In genomic region chr4:137475271-137476050, GRCm38 (mm10) we compare ENCODE assay signal across 16 mouse cellular contexts. TPM values are rescaled to one million over a fixed set of nuclear protein-coding genes. Genes with fewer than 3 reads are reported as not detected.
DNase-seq lines count a peak whose midpoint lies in the region; ATAC-seq and TF ChIP-seq lines count a peak whose summit lies in the region.
"Had no signal": no experiment of that assay in that cellular context is flagged by ENCODE, and none has a peak within 500 bp of the region (broad histone marks: within the 10 kb centered on the region; RNA-seq: fewer than 3 reads in every experiment).

No protein-coding gene starts in this region.

- peaks cover 79% of the 10 kb centered on the region for H3K4me1 ChIP-seq in intestine, embryonic 14.5 days (replicated peaks; ENCODE audit: control insufficient read depth, insufficient read depth, low read length)
- peaks cover 28% of the 10 kb centered on the region for H3K4me1 ChIP-seq in intestine, postnatal 0 days (replicated peaks; ENCODE audit: control insufficient read depth, insufficient read depth, low read length)
- peaks cover 91% of the 10 kb centered on the region for H3K4me1 ChIP-seq in lung, embryonic 16.5 days (replicated peaks; ENCODE audit: control insufficient read depth, insufficient read depth, low read length)
- H3K4me1 ChIP-seq in heart, postnatal 0 days (ENCODE audit: control insufficient read depth, insufficient read depth): peaks cover 89% of the 10 kb centered on the region
- peaks cover 28% of the 10 kb centered on the region for H3K4me1 ChIP-seq in stomach, postnatal 0 days (replicated peaks; ENCODE audit: control insufficient read depth, insufficient read depth)

- WGBS in intestine, embryonic 14.5 days: 76% methylated on average over 13 of the region's 13 CpGs
- WGBS in intestine, postnatal 0 days: 64% methylated on average over 13 of the region's 13 CpGs
- 72% methylated on average over 13 of the region's 13 CpGs for whole genome bisulfite sequencing in lung, embryonic 16.5 days
- 56% methylated on average over 13 of the region's 13 CpGs for WGBS in heart, postnatal 0 days
- 67% methylated on average over 13 of the region's 13 CpGs for WGBS in stomach, postnatal 0 days

- peak overlapping the region; percentile 45; the same call in 1 of the 2 replicates for H3K27ac ChIP-seq in intestine, embryonic 14.5 days (ENCODE audit: low read depth)
- no peak overlapping the region for H3K27ac ChIP-seq in intestine, postnatal 0 days (ENCODE audit: low read depth, low read length)
- H3K27ac ChIP-seq in lung, embryonic 16.5 days (ENCODE audit: low read length): peak overlapping the region; percentile 78
- H3K27ac ChIP-seq in heart, postnatal 0 days (ENCODE audit: low read depth): peak overlapping the region; percentile 91
- H3K27ac ChIP-seq in stomach, postnatal 0 days (replicated peaks): peak overlapping the region; percentile 87
- H3K27ac ChIP-seq: hindbrain, embryonic 15.5 days; liver, embryonic 13.5 days; midbrain, embryonic 15.5 days had no signal

- peak; percentile 2; the same call in 1 of the 2 replicates for TF ChIP-seq EP300 in heart, postnatal 0 days (IDR thresholded peaks at IDR 0.05; ENCODE audit: low read depth)
- no peak for TF ChIP-seq EP300 in stomach, postnatal 0 days (optimal IDR thresholded peaks at IDR 0.05)

- H3K4me3 ChIP-seq in intestine, embryonic 14.5 days (ENCODE audit: low read depth, low read length): no peak overlapping the region
- H3K4me3 ChIP-seq in intestine, postnatal 0 days (ENCODE audit: low read depth, low read length): no peak overlapping the region
- no peak overlapping the region for H3K4me3 ChIP-seq in lung, embryonic 16.5 days (ENCODE audit: low read length)
- H3K4me3 ChIP-seq in heart, postnatal 0 days (ENCODE audit: low read depth, low read length): no peak overlapping the region
- H3K4me3 ChIP-seq in stomach, postnatal 0 days (ENCODE audit: low read depth, low read length): no peak overlapping the region
- H3K4me3 ChIP-seq: hindbrain, embryonic 15.5 days; liver, embryonic 13.5 days; midbrain, embryonic 15.5 days had no signal

- H3K4me2 ChIP-seq in intestine, embryonic 14.5 days (ENCODE audit: low read length): peak overlapping the region; percentile 50
- H3K4me2 ChIP-seq in intestine, postnatal 0 days (replicated peaks; ENCODE audit: low read depth): no peak overlapping the region
- no peak overlapping the region for H3K4me2 ChIP-seq in lung, embryonic 16.5 days (ENCODE audit: low read depth, low read length)
- peak overlapping the region; percentile 30 for H3K4me2 ChIP-seq in heart, postnatal 0 days (ENCODE audit: low read depth, low read length)
- H3K4me2 ChIP-seq in stomach, postnatal 0 days (replicated peaks; ENCODE audit: low read depth): peak overlapping the region; percentile 53

- H3K9ac ChIP-seq in intestine, embryonic 14.5 days (ENCODE audit: low read length): no peak overlapping the region
- no peak overlapping the region for H3K9ac ChIP-seq in intestine, postnatal 0 days (ENCODE audit: low read depth, low read length)
- H3K9ac ChIP-seq in lung, embryonic 16.5 days (ENCODE audit: low read length): peak overlapping the region; percentile 3; the same call in 1 of the 2 replicates
- peak overlapping the region; percentile 40; the same call in 1 of the 2 replicates for H3K9ac ChIP-seq in heart, postnatal 0 days (replicated peaks; ENCODE audit: low read depth, low read length)
- peak overlapping the region; percentile 51; the same call in 1 of the 2 replicates for H3K9ac ChIP-seq in stomach, postnatal 0 days (ENCODE audit: low read length)
- H3K9ac ChIP-seq: hindbrain, embryonic 15.5 days; liver, embryonic 13.5 days; midbrain, embryonic 15.5 days had no signal

- no peak for TF ChIP-seq CTCF in intestine, postnatal 0 days (IDR thresholded peaks at IDR 0.05; ENCODE audit: low read depth)
- TF ChIP-seq CTCF in heart, postnatal 0 days (IDR thresholded peaks at IDR 0.05; ENCODE audit: low read depth): no peak
- TF ChIP-seq CTCF in stomach, postnatal 0 days (IDR thresholded peaks at IDR 0.05; ENCODE audit: low read depth): no peak

- H3K36me3 ChIP-seq in intestine, embryonic 14.5 days (ENCODE audit: control insufficient read depth, insufficient read depth, low read length): no peaks in the 10 kb centered on the region; the same call in 1 of the 2 replicates
- H3K36me3 ChIP-seq in intestine, postnatal 0 days (ENCODE audit: control insufficient read depth, insufficient read depth): no peaks in the 10 kb centered on the region
- H3K36me3 ChIP-seq in lung, embryonic 16.5 days (ENCODE audit: control insufficient read depth, insufficient read depth, low read length): no peaks in the 10 kb centered on the region
- no peaks in the 10 kb centered on the region for H3K36me3 ChIP-seq in heart, postnatal 0 days (replicated peaks; ENCODE audit: control insufficient read depth, insufficient read depth, low read length)
- no peaks in the 10 kb centered on the region for H3K36me3 ChIP-seq in stomach, postnatal 0 days (ENCODE audit: control insufficient read depth, insufficient read depth, low read length)
- H3K36me3 ChIP-seq: hindbrain, embryonic 15.5 days; liver, embryonic 13.5 days; midbrain, embryonic 15.5 days had no signal

- DNase-seq in intestine, embryonic 14.5 days (ENCODE audit: low spot score): no peak
- DNase-seq in lung, postnatal 10 days: no peak
- DNase-seq in heart, postnatal 0 days (ENCODE audit: low spot score): no peak
- no peak for DNase-seq in stomach, postnatal 0 days (ENCODE audit: low spot score)
- DNase-seq in B cell, adult 2 months: no peak
- no peak for DNase-seq in retina, embryonic 14.5 days (ENCODE audit: low spot score)
- DNase-seq: cerebellum, adult 11 months; liver, embryonic 13.5 days; thymus, postnatal 4 days had no signal

- no peaks in the 10 kb centered on the region for H3K9me3 ChIP-seq in intestine, embryonic 14.5 days (ENCODE audit: control insufficient read depth, low read length)
- H3K9me3 ChIP-seq in intestine, postnatal 0 days (ENCODE audit: control insufficient read depth): no peaks in the 10 kb centered on the region
- H3K9me3 ChIP-seq in lung, embryonic 16.5 days (ENCODE audit: control insufficient read depth, low read length): no peaks in the 10 kb centered on the region
- no peaks in the 10 kb centered on the region for H3K9me3 ChIP-seq in heart, postnatal 0 days (replicated peaks; ENCODE audit: control insufficient read depth, low read length)
- no peaks in the 10 kb centered on the region for H3K9me3 ChIP-seq in stomach, postnatal 0 days (ENCODE audit: control insufficient read depth, low read length)
- H3K9me3 ChIP-seq: hindbrain, embryonic 15.5 days; liver, embryonic 13.5 days; midbrain, embryonic 15.5 days had no signal

- ATAC-seq in intestine, embryonic 14.5 days (replicated peaks; ENCODE audit: low FRiP score, low TSS enrichment, low read depth): no peak
- ATAC-seq in intestine, postnatal 0 days: no peak
- no peak for ATAC-seq in lung, embryonic 16.5 days (ENCODE audit: low read depth)
- ATAC-seq in heart, postnatal 0 days (ENCODE audit: insufficient read depth, low read depth): no peak
- ATAC-seq in stomach, postnatal 0 days (ENCODE audit: low FRiP score, low TSS enrichment): no peak
- ATAC-seq: midbrain, embryonic 15.5 days had no signal

- no peaks in the 10 kb centered on the region for H3K27me3 ChIP-seq in intestine, embryonic 14.5 days (replicated peaks; ENCODE audit: control insufficient read depth, insufficient read depth, low read length)
- no peaks in the 10 kb centered on the region for H3K27me3 ChIP-seq in intestine, postnatal 0 days (replicated peaks; ENCODE audit: control insufficient read depth, insufficient read depth, low read length)
- H3K27me3 ChIP-seq in lung, embryonic 16.5 days (ENCODE audit: control insufficient read depth, insufficient read depth, low read depth, low read length): no peaks in the 10 kb centered on the region
- no peaks in the 10 kb centered on the region for H3K27me3 ChIP-seq in heart, postnatal 0 days (ENCODE audit: control insufficient read depth, insufficient read depth, low read length)
- H3K27me3 ChIP-seq in stomach, postnatal 0 days (ENCODE audit: control insufficient read depth, insufficient read depth, low read length): no peaks in the 10 kb centered on the region
- H3K27me3 ChIP-seq: midbrain, embryonic 15.5 days had no signal

RNA-seq across cellular contexts. Expression of gene Hspg2, which starts 6.9 kb away (rescaled TPM):
- 44.4 and 49.8 TPM in 2 replicates for polyA plus RNA-seq in intestine, embryonic 14.5 days (2014; fragmentation: Nextera tagmentation; extraction: Ambion mirVana)
- 16.3 and 16.4 TPM in 2 replicates for polyA plus RNA-seq in intestine, postnatal 0 days (2015; fragmentation: Nextera tagmentation; extraction: Ambion mirVana)
- polyA plus RNA-seq in lung, embryonic 16.5 days (2015; fragmentation: Nextera tagmentation; extraction: Ambion mirVana): 34.7 and 35.2 TPM in 2 replicates
- total RNA-seq in heart, postnatal 0 days (2014; rRNA removed; ENCODE audit: low replicate concordance): 473 and 516 TPM in 2 replicates
- polyA plus RNA-seq in heart, postnatal 0 days (2015; fragmentation: Nextera tagmentation; extraction: Ambion mirVana): 41.2 and 42.4 TPM in 2 replicates
- 16.0 and 18.8 TPM in 2 replicates for polyA plus RNA-seq in stomach, postnatal 0 days (2015; fragmentation: Nextera tagmentation; extraction: Ambion mirVana)

RNA-seq across cellular contexts. Expression of gene 1700013G24Rik, which starts 22.4 kb away (rescaled TPM):
- not detected in 2 replicates for polyA plus RNA-seq in intestine, embryonic 14.5 days (2014; fragmentation: Nextera tagmentation; extraction: Ambion mirVana)
- polyA plus RNA-seq in intestine, postnatal 0 days (2015; fragmentation: Nextera tagmentation; extraction: Ambion mirVana): not detected in 2 replicates
- not detected in 2 replicates for polyA plus RNA-seq in lung, embryonic 16.5 days (2015; fragmentation: Nextera tagmentation; extraction: Ambion mirVana)
- total RNA-seq in heart, postnatal 0 days (2014; rRNA removed; ENCODE audit: low replicate concordance): not detected in 2 replicates
- not detected in 2 replicates for polyA plus RNA-seq in heart, postnatal 0 days (2015; fragmentation: Nextera tagmentation; extraction: Ambion mirVana)
- not detected in 2 replicates for polyA plus RNA-seq in stomach, postnatal 0 days (2015; fragmentation: Nextera tagmentation; extraction: Ambion mirVana)
- total RNA-seq: left cerebral cortex, adult 18-20 months had no signal
- polyA plus RNA-seq: cortical plate, adult 2 months; hindbrain, embryonic 15.5 days; liver, embryonic 13.5 days; midbrain, embryonic 15.5 days; neural tube, embryonic 11.5 days had no signal

RNA-seq across cellular contexts. Expression of gene Cela3b, which starts 45.1 kb away (rescaled TPM):
- 3.8 TPM in 1 of 2 replicates, not detected in the other for polyA plus RNA-seq in intestine, embryonic 14.5 days (2014; fragmentation: Nextera tagmentation; extraction: Ambion mirVana)
- 9.1 and 13.6 TPM in 2 replicates for polyA plus RNA-seq in intestine, postnatal 0 days (2015; fragmentation: Nextera tagmentation; extraction: Ambion mirVana)
- not detected in 2 replicates for polyA plus RNA-seq in lung, embryonic 16.5 days (2015; fragmentation: Nextera tagmentation; extraction: Ambion mirVana)
- not detected in 2 replicates for total RNA-seq in heart, postnatal 0 days (2014; rRNA removed; ENCODE audit: low replicate concordance)
- polyA plus RNA-seq in heart, postnatal 0 days (2015; fragmentation: Nextera tagmentation; extraction: Ambion mirVana): not detected in 2 replicates
- polyA plus RNA-seq in stomach, postnatal 0 days (2015; fragmentation: Nextera tagmentation; extraction: Ambion mirVana): 4.1 and 4.8 TPM in 2 replicates
- total RNA-seq: left cerebral cortex, adult 18-20 months had no signal
- polyA plus RNA-seq: cortical plate, adult 2 months; hindbrain, embryonic 15.5 days; midbrain, embryonic 15.5 days; neural tube, embryonic 11.5 days had no signal

Comparison
In these comparisons a context has a peak if more than half of its experiments do, and no peak if none do; other contexts are left out.
1. H3K4me2 ChIP-seq: peak in intestine, embryonic 14.5 days (single experiment), heart, postnatal 0 days (single experiment) and stomach, postnatal 0 days (single experiment); none in intestine, postnatal 0 days (single experiment) and lung, embryonic 16.5 days (single experiment).
2. H3K9ac ChIP-seq: peak in lung, embryonic 16.5 days (single experiment), heart, postnatal 0 days (single experiment) and stomach, postnatal 0 days (single experiment); none in intestine, embryonic 14.5 days (single experiment) and intestine, postnatal 0 days (single experiment).